Mouse (Mus musculus) gastrocnemius, adult 2 months (tissue): Measurements from ENCODE around the gene Ovca2. TPM values are rescaled to one million over a fixed set of nuclear protein-coding genes. Genes with fewer than 3 reads are reported as not detected.

Source experiments
- DNase-seq: peaks from one replicate; pipeline ENCODE4 v3.0.0; 2022
- H3K27ac ChIP-seq: fragments of 200-600 bp; 2 replicates; pipeline ENCODE4 v1.8.1; 2022; ENCODE audit warnings: mild to moderate bottlenecking
- H3K4me3 ChIP-seq: fragments of 200-600 bp; 2 replicates; pipeline ENCODE4 v1.8.1; 2022; ENCODE audit warnings: mild to moderate bottlenecking, moderate library complexity
- CTCF ChIP-seq: fragments of 200-600 bp; IDR thresholded peaks from 2 replicates; pipeline ENCODE4 v1.8.1; 2022; ENCODE audit warnings: antibody characterized with exemption, mild to moderate bottlenecking, moderate library complexity
- intact Hi-C: fragments of 180-260 bp; cut with DNase I; formaldehyde crosslinking; loops from one replicate; pipeline ENCODE4 v1.15.1; 2025
- long read RNA-seq, 2 experiments: library from polyadenylated mRNA; stranded (forward); transcript quantifications; one replicate each; pipeline ENCODE4 v2.0.0; 2021
- total RNA-seq, 2 experiments: library from RNA; stranded (reverse); gene quantifications; 2 replicates each; pipeline ENCODE4 v1.2.3; 2021

Gene Ovca2
- 1 to 10 TPM; 2.5 to 3.6 TPM for total RNA-seq
- long read RNA-seq, experiment 1 = 0 reads
- long read RNA-seq, experiment 2 = 0 reads

GRCm38 (mm10) chr11:75178672-75179208 is at the start of gene Ovca2:
TSS of gene Ovca2 (minus strand) at chr11:75178835.
- no peak; the same call in 1 of the 2 replicates for TF ChIP-seq CTCF
- intact Hi-C loops = loop anchor here (2.0 kb wide), 1 partner anchor 112 kb away; no protein-coding TSS in a partner anchor
- Histone ChIP-seq H3K27ac (peak within 1 kb of the TSS; percentile 87), H3K4me3 (peak within 1 kb of the TSS; percentile 87)
- DNase-seq = peak; percentile 91

DNA sequence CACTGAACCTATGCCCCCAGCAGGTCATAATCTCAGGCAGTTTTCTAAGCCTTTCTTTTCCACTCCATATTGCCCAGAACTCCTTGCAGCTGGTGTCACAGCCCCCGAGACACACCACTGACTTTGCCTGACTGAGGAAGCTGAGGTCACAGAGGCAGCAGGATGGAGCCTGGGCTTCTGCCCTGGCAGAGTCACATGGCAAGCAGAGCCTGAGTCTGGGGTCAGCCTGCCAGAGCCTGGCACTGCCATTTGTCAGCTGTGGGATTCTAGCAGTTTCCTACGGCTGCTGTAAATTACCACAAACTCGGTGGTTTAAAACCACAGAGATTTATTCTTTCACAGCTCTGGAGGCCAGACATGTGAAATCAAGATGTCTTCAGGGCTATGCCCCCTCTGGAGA is 49.0 kb upstream of the Ovca2 start:
- no peak for DNase-seq
- no peak overlapping the region for H3K27ac ChIP-seq
- intact Hi-C loops = no loop called here
- no peak for TF ChIP-seq CTCF
- no peak overlapping the region for H3K4me3 ChIP-seq

DNA sequence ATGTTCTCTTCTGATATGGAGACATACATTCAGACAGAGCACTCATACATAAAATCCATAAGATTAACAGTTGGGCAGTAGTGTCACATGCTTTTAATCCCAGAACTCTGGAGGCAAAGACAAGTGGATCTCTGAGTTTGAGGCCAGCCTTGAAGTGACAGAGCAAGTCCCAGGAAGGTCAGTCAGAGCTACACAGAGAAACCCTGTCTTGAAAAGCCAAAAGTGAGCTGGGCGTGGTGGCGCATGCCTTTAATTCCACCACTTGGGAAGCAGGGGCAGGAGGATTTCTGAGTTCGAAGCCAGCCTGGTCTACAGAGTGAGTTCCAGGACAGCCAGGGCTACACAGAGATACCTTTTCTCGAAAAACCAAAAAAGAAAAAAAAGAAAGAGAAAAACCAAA is 46.2 kb upstream of the Ovca2 start:
- no peak for TF ChIP-seq CTCF
- Histone ChIP-seq H3K27ac (no peak overlapping the region), H3K4me3 (no peak overlapping the region)
- intact Hi-C loops = no loop called here
- no peak for DNase-seq

DNA sequence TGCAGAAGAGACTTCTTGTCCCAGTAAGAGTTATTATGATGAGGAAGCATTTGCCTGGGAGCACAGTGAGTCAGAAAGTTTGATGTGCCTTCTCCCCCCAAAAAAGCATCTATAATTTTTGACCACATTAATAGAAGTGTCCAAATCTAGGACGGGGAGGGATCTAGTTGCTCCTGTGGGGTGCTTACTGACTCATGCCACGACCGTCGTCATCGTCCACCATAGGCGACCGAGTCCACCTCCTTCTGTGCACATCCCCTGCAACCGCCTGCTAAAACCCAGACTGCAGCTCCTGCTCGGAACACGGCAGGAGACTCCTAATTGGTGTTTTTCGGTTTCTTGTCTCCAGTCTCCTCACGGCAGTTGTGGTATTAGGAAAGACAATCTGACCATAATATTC is 45.4 kb upstream of the Ovca2 start:
- intact Hi-C loops = no loop called here
- H3K4me3 ChIP-seq = no peak overlapping the region
- H3K27ac ChIP-seq = no peak overlapping the region
- no peak for DNase-seq
- TF ChIP-seq CTCF = no peak

- H3K4me3 ChIP-seq = no peak overlapping the region
- intact Hi-C loops = no loop called here
- no peak overlapping the region for H3K27ac ChIP-seq
- no peak for TF ChIP-seq CTCF
- DNase-seq = no peak
These were observed 42.0 kb upstream of the Ovca2 start for GRCm38 (mm10) chr11:75220517-75221145.

- Histone ChIP-seq H3K4me3 (no peak overlapping the region), H3K27ac (no peak overlapping the region)
- no peak for TF ChIP-seq CTCF
- intact Hi-C loops = no loop called here
- DNase-seq = peak; percentile 67
These were observed 41.5 kb upstream of the Ovca2 start for GRCm38 (mm10) chr11:75220115-75220514.

DNA sequence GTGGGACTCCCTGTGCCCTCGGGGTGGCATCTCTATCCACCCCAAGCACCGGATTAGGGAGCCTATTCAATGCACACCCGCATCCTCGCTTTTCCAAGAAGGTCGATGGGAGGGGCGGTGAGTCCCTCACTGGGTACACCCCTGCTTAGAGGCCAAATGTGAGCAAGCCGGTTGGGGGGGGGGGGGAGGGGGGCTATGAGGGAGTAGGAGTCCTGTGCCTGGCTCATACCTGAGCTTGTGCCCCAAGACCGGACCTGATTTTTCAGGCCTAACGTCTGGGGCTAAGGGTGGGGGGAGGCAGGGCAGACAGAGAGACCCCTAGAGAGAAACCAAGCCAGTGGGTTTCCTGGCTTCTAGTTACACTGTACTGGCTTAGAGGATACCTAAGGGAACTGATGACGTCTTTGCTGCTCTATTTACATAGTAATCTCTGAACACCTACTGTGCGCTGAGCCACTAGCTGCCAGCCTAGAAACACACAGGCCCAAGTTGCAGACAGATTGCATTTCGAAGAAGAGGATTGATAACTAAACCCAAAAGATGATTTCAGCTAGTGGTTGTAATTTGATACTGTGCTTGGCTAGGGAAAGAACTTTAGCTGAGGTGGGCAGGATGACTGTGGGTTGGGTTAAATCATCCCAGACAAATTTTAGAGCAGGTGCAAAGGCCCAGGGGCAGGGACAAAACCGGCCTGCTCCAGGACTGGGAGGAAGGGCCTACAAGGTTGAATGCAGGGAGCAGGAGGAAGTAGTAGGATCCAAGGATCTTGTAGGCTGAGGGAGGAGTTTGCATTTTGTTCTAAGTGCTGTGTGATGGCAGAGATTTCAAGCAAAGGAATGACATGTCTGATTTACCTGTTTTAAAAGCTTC is 35.7 kb upstream of the Ovca2 start:
- Histone ChIP-seq H3K27ac (peak overlapping the region; percentile 65), H3K4me3 (peak overlapping the region; percentile 51)
- TF ChIP-seq CTCF = no peak
- intact Hi-C loops = no loop called here
- no peak for DNase-seq

GRCm38 (mm10) chr11:75213372-75214080 is 34.9 kb upstream of the Ovca2 start:
- DNase-seq = peak; percentile 52
- Histone ChIP-seq H3K27ac (peak overlapping the region; percentile 65), H3K4me3 (peak overlapping the region; percentile 51)
- no peak for TF ChIP-seq CTCF
- intact Hi-C loops = no loop called here

DNA sequence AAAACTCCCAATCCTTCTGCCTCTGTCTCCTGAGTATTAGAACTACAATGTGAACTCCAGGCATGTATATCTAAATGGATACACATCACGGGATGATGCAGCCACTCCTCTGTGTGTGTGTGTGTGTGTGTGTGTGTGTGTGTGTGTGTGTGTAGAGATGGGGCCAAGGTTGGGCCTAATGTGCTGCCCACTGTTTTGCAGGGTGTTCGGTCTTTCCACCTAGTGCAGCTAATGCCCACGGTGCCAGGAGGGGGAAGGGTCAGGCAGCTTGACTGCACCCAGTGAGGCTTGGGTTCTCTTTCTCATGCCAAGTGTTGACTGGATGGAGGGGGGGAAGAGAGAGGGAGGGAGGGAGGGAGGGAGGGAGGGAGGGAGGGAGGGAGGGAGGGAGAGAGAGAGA is 34.2 kb upstream of the Ovca2 start:
- intact Hi-C loops = no loop called here
- no peak for TF ChIP-seq CTCF
- peak; percentile 61 for DNase-seq
- 0 out of 2 replicates have a peak overlapping the region, but pooled peaks have one; percentile 19 for H3K4me3 ChIP-seq
- H3K27ac ChIP-seq = peak overlapping the region; percentile 94

DNA sequence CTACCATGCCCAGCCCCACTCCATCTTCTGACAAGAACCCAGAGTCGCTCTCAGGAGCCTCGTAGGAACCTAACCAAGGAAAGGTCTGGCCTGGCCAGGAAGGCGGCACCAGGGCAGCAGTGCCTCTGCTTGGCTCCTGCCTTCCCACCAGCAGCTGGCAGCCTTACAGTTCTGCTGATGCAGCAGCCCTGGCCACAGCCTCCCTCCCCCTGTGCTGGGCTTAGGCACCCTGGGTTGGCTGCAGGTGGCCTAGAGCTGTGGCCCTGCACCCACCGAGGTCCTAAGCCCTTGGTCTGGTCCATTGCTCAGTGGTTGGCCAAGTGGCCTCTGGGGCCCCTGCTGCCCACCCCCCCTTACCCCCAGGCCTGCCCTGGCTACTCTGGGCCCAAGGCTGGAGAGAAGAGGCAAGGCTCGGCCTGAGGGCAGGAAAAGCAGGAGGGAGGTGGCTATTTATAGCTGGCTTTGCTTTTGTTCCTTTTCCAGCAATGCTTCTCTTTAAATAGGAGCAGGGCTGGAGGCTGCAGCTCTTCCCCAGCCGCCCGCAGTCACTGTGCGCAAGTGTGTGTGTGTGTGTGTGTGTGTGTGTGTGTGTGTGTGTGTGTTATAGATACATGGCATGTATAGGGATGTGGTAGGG is 33.5 kb upstream of the Ovca2 start:
- H3K4me3 ChIP-seq = peak overlapping the region; percentile 47
- TF ChIP-seq CTCF = no peak
- DNase-seq = peak; percentile 84
- H3K27ac ChIP-seq = peak overlapping the region; percentile 94
- intact Hi-C loops = no loop called here

GRCm38 (mm10) chr11:75210755-75211154 is 32.1 kb upstream of the Ovca2 start:
- no peak for TF ChIP-seq CTCF
- Histone ChIP-seq H3K4me3 (no peak overlapping the region), H3K27ac (no peak overlapping the region)
- no peak for DNase-seq
- intact Hi-C loops = no loop called here

DNA sequence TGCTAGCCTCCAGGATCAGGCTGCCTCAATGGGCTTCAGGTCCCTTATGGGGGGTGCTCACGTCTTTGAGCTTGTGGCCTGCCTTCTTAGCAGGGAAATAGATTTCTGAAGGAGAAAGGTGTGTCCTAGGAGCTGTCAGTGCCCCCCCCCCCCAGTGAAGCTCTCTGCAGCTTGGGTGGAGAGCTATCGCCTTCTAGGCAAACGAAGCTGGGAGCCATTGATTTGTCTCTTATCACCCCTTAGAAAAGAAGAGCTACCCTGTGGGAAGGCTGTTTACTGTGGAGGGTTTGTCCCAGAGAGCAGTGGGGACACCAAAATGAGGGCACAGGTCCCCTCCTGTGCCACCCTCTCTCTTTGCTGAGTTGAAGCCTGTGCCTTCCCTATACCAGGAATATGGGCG is 31.5 kb upstream of the Ovca2 start:
- H3K27ac ChIP-seq = no peak overlapping the region
- H3K4me3 ChIP-seq = no peak overlapping the region
- no peak for TF ChIP-seq CTCF
- no peak for DNase-seq
- intact Hi-C loops = no loop called here
